Mouse (Mus musculus): ENCODE results near the gene Cdkal1. TPM values are rescaled to one million over a fixed set of nuclear protein-coding genes. Genes with fewer than 3 reads are reported as not detected.

Cdkal1 gene
- polyA plus RNA-seq, 3 experiments from 2014 or later = 29.6 to 54.2 (median 51.8) TPM

GRCm38 (mm10) chr13:29224815-29225214, 630.7 kb downstream of the Cdkal1 start:
- no peak for ATAC-seq

- no peak for ATAC-seq
Observed at GRCm38 (mm10) chr13:29222261-29222838, 633.1 kb downstream of the Cdkal1 start.

GRCm38 (mm10) chr13:29221646-29222045, 633.8 kb downstream of the Cdkal1 start:
- no peak for ATAC-seq

GRCm38 (mm10) chr13:29218594-29219230, 636.8 kb downstream of the Cdkal1 start:
- no peak for ATAC-seq

DNA sequence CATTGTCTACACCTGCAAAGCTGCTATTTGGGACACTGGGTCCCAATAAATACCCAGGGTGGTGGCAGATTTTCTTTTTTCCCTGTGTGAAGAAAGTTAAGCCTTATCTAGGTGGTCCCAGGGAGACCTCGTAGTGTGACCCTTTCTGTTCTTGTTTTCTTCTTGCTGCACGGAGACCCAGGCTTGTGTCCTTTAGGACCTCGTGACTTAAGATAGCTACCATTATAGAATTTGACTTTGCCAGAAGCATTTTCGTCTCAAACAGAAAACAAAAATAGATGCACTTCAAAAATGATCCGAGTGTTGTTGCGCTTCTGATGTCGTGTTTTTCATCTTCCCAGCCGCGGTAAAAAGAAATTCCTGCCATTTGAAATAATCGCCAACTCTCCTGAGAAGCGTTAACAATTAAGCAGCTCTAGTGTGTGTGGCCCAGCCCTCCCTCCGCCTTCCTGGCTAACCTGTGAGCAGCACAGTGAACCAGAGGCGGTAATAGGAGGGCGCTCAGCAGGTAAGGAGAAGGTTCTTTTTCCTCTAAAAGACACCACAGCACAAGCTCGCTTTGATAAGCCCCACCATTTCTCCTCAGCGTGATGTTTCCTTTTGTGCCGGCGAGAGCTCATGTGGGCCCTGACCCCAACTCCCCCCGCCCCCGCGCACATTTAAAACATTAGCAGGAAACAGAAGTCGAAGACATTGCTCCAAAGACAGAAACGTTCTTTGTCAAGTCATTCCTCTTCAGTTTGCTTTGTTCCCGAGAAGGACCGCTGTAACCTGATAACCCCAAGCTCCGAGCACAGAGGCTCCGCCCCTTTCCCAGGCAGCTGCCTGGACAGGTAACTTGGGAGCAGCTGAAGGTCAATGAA, 645.1 kb downstream of the Cdkal1 start:
- ATAC-seq = no peak

DNA sequence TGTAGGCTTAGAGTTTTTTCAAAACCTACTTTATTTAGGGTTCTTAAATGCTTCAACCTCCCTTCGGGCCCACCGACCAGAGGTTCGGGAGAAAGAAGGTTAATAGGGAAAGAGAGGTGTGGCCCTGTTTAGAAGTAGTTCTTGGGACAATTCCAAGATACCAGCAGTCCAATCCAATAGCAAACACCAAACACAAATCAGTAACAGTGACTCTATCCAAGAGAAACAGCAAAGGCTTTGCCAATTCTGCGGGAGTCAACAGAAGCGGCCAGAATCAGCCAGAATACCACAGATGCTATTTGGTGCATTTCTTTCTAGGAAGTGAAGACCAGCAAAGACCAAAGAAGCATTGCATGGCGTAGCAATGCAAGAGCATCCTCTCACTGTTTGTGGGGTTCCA, 646.7 kb downstream of the Cdkal1 start:
- no peak for ATAC-seq

- ATAC-seq = no peak
Observed at GRCm38 (mm10) chr13:29203856-29204255, 651.6 kb downstream of the Cdkal1 start.

DNA sequence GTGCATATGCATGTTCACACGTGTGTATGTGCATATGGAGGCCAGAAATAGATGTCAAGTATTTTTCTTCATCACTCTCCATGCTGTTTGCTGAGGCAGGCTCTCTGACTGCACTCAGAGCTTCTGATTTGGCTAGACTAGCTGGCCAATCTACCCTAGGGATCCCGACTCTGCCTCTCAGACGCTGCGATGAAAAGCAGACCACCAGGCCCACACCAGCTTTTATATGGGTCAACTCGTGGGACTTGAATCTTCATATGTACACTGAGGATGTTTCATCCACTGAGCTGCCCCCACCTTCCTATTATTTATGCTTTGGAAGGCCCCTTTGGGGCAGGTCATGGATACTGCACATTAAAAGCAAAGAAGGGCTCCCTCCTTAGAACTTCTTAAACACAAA, 652.0 kb downstream of the Cdkal1 start:
- ATAC-seq = no peak

DNA sequence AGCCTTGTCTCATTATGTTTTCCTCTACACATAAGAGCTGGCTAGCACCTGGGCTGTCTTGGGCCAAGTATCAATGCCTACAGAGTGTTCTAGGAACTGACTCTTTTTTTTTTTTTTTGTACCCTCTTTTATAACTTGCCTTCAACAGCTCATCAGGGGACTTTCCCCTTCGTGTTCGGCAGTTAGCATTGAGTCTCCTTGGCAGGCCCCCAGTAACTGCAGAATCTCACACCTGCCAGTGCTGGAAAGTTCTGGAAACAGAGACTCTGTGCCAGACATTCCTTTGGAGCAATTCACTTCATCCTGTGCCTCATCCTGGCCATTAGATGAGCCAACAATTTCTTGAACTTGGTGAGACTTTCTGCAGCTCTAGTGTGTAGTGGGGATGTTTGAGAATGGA, 652.9 kb downstream of the Cdkal1 start:
- ATAC-seq = no peak

DNA sequence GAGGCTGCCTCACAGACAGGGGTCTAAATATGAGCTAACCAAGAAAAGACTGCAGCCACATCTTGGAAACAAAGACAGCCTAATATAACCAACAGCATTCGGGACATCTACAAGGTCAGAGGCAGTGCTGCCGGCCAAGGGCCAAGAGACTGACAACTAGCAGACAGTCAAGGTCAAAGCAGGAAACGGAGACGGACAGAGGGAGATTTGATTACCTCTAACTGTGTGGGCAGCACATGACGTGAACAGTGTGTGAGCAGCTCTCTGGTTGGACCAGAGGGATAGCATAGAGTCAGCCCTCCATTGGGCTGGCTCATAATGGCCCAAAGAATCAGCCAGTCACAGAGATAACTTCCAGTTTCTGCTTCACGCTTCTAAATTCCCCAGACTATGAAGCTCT, 655.8 kb downstream of the Cdkal1 start:
- ATAC-seq = no peak

DNA sequence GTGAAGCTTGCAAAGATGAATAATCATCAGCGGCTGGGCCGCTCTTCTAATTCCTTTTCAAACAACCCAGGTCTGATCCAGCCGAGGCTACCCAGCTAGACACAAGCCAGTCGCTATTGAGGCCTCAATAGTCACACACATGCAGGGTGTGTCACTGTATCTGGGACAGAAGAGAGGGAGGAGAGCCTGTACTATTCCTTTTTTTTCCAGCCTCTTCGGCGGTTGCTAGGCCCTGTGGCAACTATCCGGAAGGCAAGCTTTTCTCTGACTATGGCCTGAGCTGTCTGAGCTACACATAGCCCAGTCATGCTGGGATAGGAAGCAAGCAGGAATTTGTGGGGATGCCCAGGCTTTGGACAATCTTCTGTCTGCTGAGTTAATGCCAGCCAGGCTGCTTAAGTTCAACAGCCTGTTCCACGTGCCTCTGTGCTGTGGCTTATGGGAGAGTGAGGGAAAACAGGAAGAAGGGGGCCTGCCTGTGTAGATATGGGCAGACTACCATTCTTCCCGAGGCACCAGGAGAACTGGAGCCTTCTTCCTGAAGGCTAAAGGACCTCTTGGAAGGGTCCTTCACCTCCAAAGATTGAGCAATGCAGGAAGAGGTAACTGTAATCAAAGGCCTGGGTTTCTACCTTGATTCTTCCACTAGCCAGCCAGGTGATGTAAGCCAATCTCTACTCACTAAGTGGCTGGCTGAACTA, 658.5 kb downstream of the Cdkal1 start:
- no peak for ATAC-seq

DNA sequence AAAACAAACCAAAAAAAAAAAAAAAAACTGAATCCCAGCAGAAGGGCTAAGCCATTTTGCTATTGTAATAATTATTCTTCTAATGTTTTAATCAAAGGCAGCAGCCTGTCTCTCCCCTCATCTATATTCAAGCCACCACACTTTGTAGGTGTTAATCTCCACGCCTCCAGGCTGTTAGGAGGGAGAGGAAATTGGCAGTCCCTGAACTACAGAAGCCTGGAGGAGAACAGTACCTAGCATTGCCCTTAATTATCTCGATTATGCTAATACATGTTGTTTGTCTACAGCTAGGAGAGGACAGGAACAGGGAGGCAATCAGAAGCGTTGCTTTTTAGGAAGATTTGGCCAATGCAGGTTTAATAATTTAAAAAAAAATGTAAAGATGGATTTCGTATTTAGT, 659.8 kb downstream of the Cdkal1 start:
- ATAC-seq = no peak

- ATAC-seq = no peak
Observed at GRCm38 (mm10) chr13:29194946-29195345, 660.5 kb downstream of the Cdkal1 start.

DNA sequence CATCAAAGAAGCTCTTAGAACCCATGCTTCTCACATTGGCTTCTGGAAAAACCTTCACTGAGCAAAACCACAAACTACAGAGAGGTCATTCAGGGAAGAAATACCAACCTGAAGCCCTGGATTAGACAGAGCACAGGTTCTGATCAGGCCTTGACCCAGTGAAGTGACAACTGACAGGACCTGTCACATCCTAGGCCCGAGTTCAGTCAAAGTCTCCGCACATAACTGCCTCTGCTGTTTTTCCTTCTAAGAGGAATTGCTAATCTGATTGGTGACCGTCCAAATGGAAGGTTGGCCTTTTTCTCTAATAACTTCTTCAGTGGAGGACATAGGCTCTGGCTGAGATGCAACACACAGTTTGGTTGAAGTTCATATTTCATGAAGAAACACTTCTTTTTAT, 662.8 kb downstream of the Cdkal1 start:
- ATAC-seq = no peak

GRCm38 (mm10) chr13:29190548-29190947, 664.9 kb downstream of the Cdkal1 start:
- ATAC-seq = no peak

DNA sequence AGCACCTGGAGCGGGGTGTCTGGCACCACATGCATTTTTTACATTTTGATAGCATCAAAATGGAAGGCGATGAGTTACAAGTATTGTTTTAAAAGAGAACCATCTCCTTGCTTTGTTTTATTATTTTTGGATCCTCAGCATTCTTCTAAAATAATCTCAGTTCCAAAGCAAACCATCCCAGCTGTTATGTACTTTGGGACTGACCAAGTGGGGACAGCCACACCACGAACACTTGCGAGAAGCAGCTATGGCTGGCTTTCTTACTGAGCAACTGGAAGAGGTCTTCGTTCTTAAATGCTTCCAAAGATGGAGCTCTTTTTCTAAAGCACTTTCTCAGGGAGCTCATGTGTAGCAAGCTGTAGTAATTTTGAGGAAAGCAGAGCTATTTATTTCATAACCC, 668.7 kb downstream of the Cdkal1 start:
- no peak for ATAC-seq

- no peak for ATAC-seq
Observed at GRCm38 (mm10) chr13:29185545-29185944, 669.9 kb downstream of the Cdkal1 start.

- no peak for ATAC-seq
Observed at GRCm38 (mm10) chr13:29184545-29184944, 670.9 kb downstream of the Cdkal1 start.

DNA sequence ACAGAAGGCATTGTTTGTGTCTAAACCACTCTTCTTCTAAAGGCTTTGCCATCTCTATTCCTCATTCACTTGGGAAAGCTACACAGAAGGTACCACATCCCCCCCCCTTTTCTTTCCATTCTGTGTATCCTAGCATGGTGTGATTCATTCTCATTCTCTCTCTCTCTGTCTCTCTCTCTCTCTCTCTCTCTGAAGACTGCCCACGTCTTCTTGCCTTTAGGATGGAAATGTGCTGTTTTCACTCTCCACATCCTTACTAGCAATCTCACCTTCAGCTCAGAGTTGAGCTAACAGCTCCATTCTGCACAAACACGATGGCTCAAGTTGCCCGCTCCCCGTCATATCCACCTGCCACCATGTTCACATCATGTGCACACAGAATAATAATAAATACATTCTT, 675.6 kb downstream of the Cdkal1 start:
- no peak for ATAC-seq

- no peak for ATAC-seq
Observed at GRCm38 (mm10) chr13:29179260-29179659, 676.2 kb downstream of the Cdkal1 start.

- ATAC-seq = no peak
Observed at GRCm38 (mm10) chr13:29177889-29178486, 677.5 kb downstream of the Cdkal1 start.

GRCm38 (mm10) chr13:29169356-29169755, 686.1 kb downstream of the Cdkal1 start:
- ATAC-seq = no peak

All from inflammation-experienced regulatory T-cells, adult 6 months (primary cell).